ENCODE assay signal across 16 mouse cellular contexts in the genomic region with DNA sequence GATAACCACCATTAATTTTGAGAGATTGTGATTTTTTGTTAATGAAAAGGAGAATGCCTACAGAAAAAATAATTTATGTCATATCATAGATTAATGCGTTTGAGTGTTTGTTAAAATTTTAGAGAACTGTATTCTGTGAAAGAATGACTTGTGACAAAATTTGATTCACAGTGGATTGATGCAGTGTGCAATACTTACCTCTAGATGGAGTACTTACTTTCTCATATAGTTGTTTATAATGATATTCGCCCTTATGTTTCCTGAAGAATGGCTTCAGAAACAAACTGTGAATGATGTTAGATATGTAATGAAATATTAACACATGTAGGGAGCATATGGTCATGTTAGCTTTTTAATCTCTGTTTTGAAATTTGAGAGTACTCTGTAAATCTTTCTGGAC. TPM values are rescaled to one million over a fixed set of nuclear protein-coding genes. Genes with fewer than 3 reads are reported as not detected.
A peak's percentile ranks its signal among the peaks of the same experiment; 100 is the strongest.
DNase-seq lines count a peak whose midpoint lies in the region; ATAC-seq and TF ChIP-seq lines count a peak whose summit lies in the region.
"Had no signal": no experiment of that assay in that cellular context is flagged by ENCODE, and none has a peak within 500 bp of the region (broad histone marks: within the 10 kb centered on the region; RNA-seq: fewer than 3 reads in every experiment).

No protein-coding gene starts in this region.

- H3K4me3 ChIP-seq in intestine, postnatal 0 days (ENCODE audit: low read depth, low read length), result no peak overlapping the region
- H3K4me3 ChIP-seq in intestine, embryonic 15.5 days (replicated peaks), result no peak overlapping the region
- no peak overlapping the region for H3K4me3 ChIP-seq in midbrain, embryonic 14.5 days (replicated peaks; ENCODE audit: low read depth, low read length)
- H3K4me3 ChIP-seq in midbrain, embryonic 11.5 days (ENCODE audit: low read depth, low read length), result no peak overlapping the region
- H3K4me3 ChIP-seq: erythroblast, embryonic 14.5 days; hindbrain, embryonic 10.5 days; kidney, embryonic 15.5 days; limb, embryonic 15.5 days had no signal

- TF ChIP-seq CTCF in intestine, postnatal 0 days (IDR thresholded peaks at IDR 0.05; ENCODE audit: low read depth), result peak; percentile 58

- DNase-seq in cerebellum, adult 9-10 months, result peak; percentile 7
- DNase-seq in cerebellum, adult 9-11 months, result no peak
- peak; percentile 53 for DNase-seq in midbrain, embryonic 14.5 days
- DNase-seq in midbrain, embryonic 11.5 days (ENCODE audit: low spot score, missing footprints), result no peak
- DNase-seq in splenic B cell, adult 2 months (ENCODE audit: low read depth, low spot score), result peak; percentile 7
- DNase-seq in natural killer cell, adult 2 months (ENCODE audit: low spot score in 2 of 2), result no peak
- DNase-seq: right cerebral cortex, postnatal 25 days had no signal

- no peaks in the 10 kb centered on the region for H3K4me1 ChIP-seq in intestine, postnatal 0 days (replicated peaks; ENCODE audit: control insufficient read depth, insufficient read depth, low read length)
- H3K4me1 ChIP-seq in intestine, embryonic 15.5 days (replicated peaks), result no peaks in the 10 kb centered on the region
- H3K4me1 ChIP-seq in midbrain, embryonic 14.5 days (ENCODE audit: control insufficient read depth, insufficient read depth, low read length), result no peaks in the 10 kb centered on the region
- no peaks in the 10 kb centered on the region for H3K4me1 ChIP-seq in midbrain, embryonic 11.5 days (ENCODE audit: control insufficient read depth, insufficient read depth, low read length)
- H3K4me1 ChIP-seq: hindbrain, embryonic 10.5 days; kidney, embryonic 15.5 days; limb, embryonic 15.5 days had no signal

- H3K9me3 ChIP-seq in intestine, postnatal 0 days (ENCODE audit: control insufficient read depth), result no peaks in the 10 kb centered on the region
- H3K9me3 ChIP-seq in intestine, embryonic 15.5 days, result no peaks in the 10 kb centered on the region
- no peaks in the 10 kb centered on the region for H3K9me3 ChIP-seq in midbrain, embryonic 14.5 days (ENCODE audit: control insufficient read depth, low read length)
- no peaks in the 10 kb centered on the region for H3K9me3 ChIP-seq in midbrain, embryonic 11.5 days (ENCODE audit: control insufficient read depth, low read length)
- H3K9me3 ChIP-seq: hindbrain, embryonic 10.5 days; kidney, embryonic 15.5 days; limb, embryonic 15.5 days had no signal

- no peaks in the 10 kb centered on the region for H3K36me3 ChIP-seq in intestine, postnatal 0 days (ENCODE audit: control insufficient read depth, insufficient read depth)
- no peaks in the 10 kb centered on the region for H3K36me3 ChIP-seq in intestine, embryonic 15.5 days
- no peaks in the 10 kb centered on the region for H3K36me3 ChIP-seq in midbrain, embryonic 14.5 days (ENCODE audit: control insufficient read depth, insufficient read depth, low read length)
- H3K36me3 ChIP-seq in midbrain, embryonic 11.5 days (ENCODE audit: control insufficient read depth, insufficient read depth, low read length), result no peaks in the 10 kb centered on the region
- no peaks in the 10 kb centered on the region for H3K36me3 ChIP-seq in splenic B cell, adult 2 months (ENCODE audit: control insufficient read depth, insufficient read depth, low read length, poor library complexity, severe bottlenecking)
- H3K36me3 ChIP-seq: hindbrain, embryonic 10.5 days; kidney, embryonic 15.5 days; limb, embryonic 15.5 days had no signal

- H3K9ac ChIP-seq in intestine, postnatal 0 days (ENCODE audit: low read depth, low read length), result no peak overlapping the region
- H3K9ac ChIP-seq in intestine, embryonic 15.5 days, result no peak overlapping the region
- no peak overlapping the region for H3K9ac ChIP-seq in midbrain, embryonic 14.5 days (replicated peaks; ENCODE audit: low read length)
- no peak overlapping the region for H3K9ac ChIP-seq in midbrain, embryonic 11.5 days (ENCODE audit: low read length)
- H3K9ac ChIP-seq: kidney, embryonic 15.5 days; limb, embryonic 15.5 days had no signal

- no peaks in the 10 kb centered on the region for H3K27me3 ChIP-seq in intestine, postnatal 0 days (replicated peaks; ENCODE audit: control insufficient read depth, insufficient read depth, low read length)
- no peaks in the 10 kb centered on the region for H3K27me3 ChIP-seq in intestine, embryonic 15.5 days (replicated peaks)
- H3K27me3 ChIP-seq in midbrain, embryonic 14.5 days (ENCODE audit: control insufficient read depth, insufficient read depth, low read length), result no peaks in the 10 kb centered on the region
- no peaks in the 10 kb centered on the region; the same call in 1 of the 2 replicates for H3K27me3 ChIP-seq in midbrain, embryonic 11.5 days (ENCODE audit: control insufficient read depth, insufficient read depth, low read length)
- H3K27me3 ChIP-seq in splenic B cell, adult 2 months (ENCODE audit: control insufficient read depth, insufficient read depth, low read length, poor library complexity, severe bottlenecking), result no peaks in the 10 kb centered on the region
- H3K27me3 ChIP-seq: limb, embryonic 15.5 days had no signal

- no peak overlapping the region for H3K4me2 ChIP-seq in intestine, postnatal 0 days (replicated peaks; ENCODE audit: low read depth)
- H3K4me2 ChIP-seq in intestine, embryonic 15.5 days (replicated peaks), result no peak overlapping the region
- H3K4me2 ChIP-seq in midbrain, embryonic 14.5 days (ENCODE audit: low read length), result no peak overlapping the region
- H3K4me2 ChIP-seq in midbrain, embryonic 11.5 days, result no peak overlapping the region
- H3K4me2 ChIP-seq: kidney, embryonic 15.5 days; limb, embryonic 15.5 days had no signal

- no peak for ATAC-seq in intestine, postnatal 0 days
- no peak for ATAC-seq in intestine, embryonic 15.5 days
- ATAC-seq in midbrain, embryonic 14.5 days (ENCODE audit: low FRiP score, low TSS enrichment), result no peak
- no peak for ATAC-seq in midbrain, embryonic 11.5 days (ENCODE audit: low FRiP score)
- ATAC-seq: Patski had no signal

- 41% methylated on average over 2 of the region's 2 CpGs for WGBS in intestine, postnatal 0 days
- WGBS in intestine, embryonic 15.5 days, result 49% methylated on average over 2 of the region's 2 CpGs
- 49% methylated on average over 2 of the region's 2 CpGs for WGBS in midbrain, embryonic 14.5 days
- WGBS in midbrain, embryonic 11.5 days, result 43% methylated on average over 2 of the region's 2 CpGs

- no peak overlapping the region for H3K27ac ChIP-seq in intestine, postnatal 0 days (ENCODE audit: low read depth, low read length)
- H3K27ac ChIP-seq in intestine, embryonic 15.5 days, result no peak overlapping the region
- no peak overlapping the region for H3K27ac ChIP-seq in midbrain, embryonic 14.5 days (replicated peaks; ENCODE audit: low read depth, low read length)
- no peak overlapping the region for H3K27ac ChIP-seq in midbrain, embryonic 11.5 days (ENCODE audit: low read depth, low read length)
- H3K27ac ChIP-seq: hindbrain, embryonic 10.5 days; kidney, embryonic 15.5 days; limb, embryonic 15.5 days; macrophage had no signal

RNA-seq across cellular contexts. Expression of gene Nxt2, which starts 10.5 kb away (rescaled TPM):
- 12.1 and 12.7 TPM in 2 replicates for polyA plus RNA-seq in intestine, postnatal 0 days (2015; fragmentation: Nextera tagmentation; extraction: Ambion mirVana)
- polyA plus RNA-seq in intestine, embryonic 15.5 days (2015; fragmentation: Nextera tagmentation; extraction: Ambion mirVana), result 23.5 and 27.2 TPM in 2 replicates
- polyA plus RNA-seq in midbrain, embryonic 14.5 days (2014; fragmentation: Nextera tagmentation; extraction: Ambion mirVana), result 19.3 and 21.4 TPM in 2 replicates
- polyA plus RNA-seq in midbrain, embryonic 11.5 days (2014; fragmentation: Nextera tagmentation; extraction: Ambion mirVana), result 13.2 and 13.3 TPM in 2 replicates

RNA-seq across cellular contexts. Expression of gene Gucy2f, which starts 40.4 kb away (rescaled TPM):
- not detected in 2 replicates for polyA plus RNA-seq in intestine, postnatal 0 days (2015; fragmentation: Nextera tagmentation; extraction: Ambion mirVana)
- not detected in 2 replicates for polyA plus RNA-seq in intestine, embryonic 15.5 days (2015; fragmentation: Nextera tagmentation; extraction: Ambion mirVana)
- polyA plus RNA-seq in midbrain, embryonic 14.5 days (2014; fragmentation: Nextera tagmentation; extraction: Ambion mirVana), result 0.09 and 0.12 TPM in 2 replicates
- polyA plus RNA-seq in midbrain, embryonic 11.5 days (2014; fragmentation: Nextera tagmentation; extraction: Ambion mirVana), result 0.11 TPM in 1 of 2 replicates, not detected in the other
- polyA plus RNA-seq: C2C12; erythroblast, embryonic 14.5 days; hindbrain, embryonic 10.5 days; limb, embryonic 15.5 days; macrophage; Patski had no signal

Comparison
In these comparisons a context has a peak if more than half of its experiments do, and no peak if none do; other contexts are left out.
1. DNase-seq: peak in cerebellum, adult 9-10 months (single experiment), midbrain, embryonic 14.5 days (single experiment) and splenic B cell, adult 2 months (single experiment); none in cerebellum, adult 9-11 months (single experiment), midbrain, embryonic 11.5 days (single experiment) and natural killer cell, adult 2 months (0 of 2).